Mouse (Mus musculus): ENCODE measurements around the gene Catsperd. TPM values are rescaled to one million over a fixed set of nuclear protein-coding genes. Genes with fewer than 3 reads are reported as not detected.

The Catsperd gene
- 1.2 TPM for polyA plus RNA-seq (2015; fragmentation: Illumina TruSeq; extraction: RNeasy Lipid Tissue Mini Kit (QIAGEN cat#74804); ENCODE audit: insufficient read depth, low read depth, low replicate concordance)

GRCm38 (mm10) chr17:56627530-56628277 lies at the start of gene Catsperd:
Gene Catsperd, plus strand, starts transcription at chr17:56628143.

GRCm38 (mm10) chr17:56584257-56585130 lies 43.4 kb upstream of the Catsperd start, which contains the start of the genes Safb2 and Safb:
Gene Safb2, minus strand, starts transcription at chr17:56584585.
Gene Safb, plus strand, starts transcription at chr17:56584825.

GRCm38 (mm10) chr17:56609452-56610171 lies 18.3 kb upstream of the Catsperd start, which contains the start of gene 2410015M20Rik:
Gene 2410015M20Rik, minus strand, starts transcription at chr17:56609771.

GRCm38 (mm10) chr17:56613236-56613844 lies 14.6 kb upstream of the Catsperd start, which contains the start of gene Rpl36:
Gene Rpl36, plus strand, starts transcription at chr17:56613416.

GRCm38 (mm10) chr17:56626754-56627470 lies 1.0 kb upstream of the Catsperd start, which contains the start of gene Lonp1:
Gene Lonp1, minus strand, starts transcription at chr17:56626887.

GRCm38 (mm10) chr17:56672941-56673646 lies 45.2 kb downstream of the Catsperd start, which contains the start of gene Ranbp3:
Gene Ranbp3, plus strand, starts transcription at chr17:56673294.

Other genes starting within 250 kb of the Catsperd start
- 11.7 TPM for gene Ptprs, start 151.7 kb upstream of the Catsperd start, polyA plus RNA-seq (2015; fragmentation: Illumina TruSeq; extraction: RNeasy Lipid Tissue Mini Kit (QIAGEN cat#74804); ENCODE audit: insufficient read depth, low read depth, low replicate concordance)
- gene Znrf4, start 115.7 kb upstream of the Catsperd start, polyA plus RNA-seq (2015; fragmentation: Illumina TruSeq; extraction: RNeasy Lipid Tissue Mini Kit (QIAGEN cat#74804); ENCODE audit: insufficient read depth, low read depth, low replicate concordance) = not detected
- gene Gm20219, start 73.8 kb upstream of the Catsperd start, polyA plus RNA-seq (2015; fragmentation: Illumina TruSeq; extraction: RNeasy Lipid Tissue Mini Kit (QIAGEN cat#74804); ENCODE audit: insufficient read depth, low read depth, low replicate concordance) = 1.6 TPM
- 77.0 TPM for gene Safb2, start 43.6 kb upstream of the Catsperd start, polyA plus RNA-seq (2015; fragmentation: Illumina TruSeq; extraction: RNeasy Lipid Tissue Mini Kit (QIAGEN cat#74804); ENCODE audit: insufficient read depth, low read depth, low replicate concordance)
- gene Safb, start 43.3 kb upstream of the Catsperd start, polyA plus RNA-seq (2015; fragmentation: Illumina TruSeq; extraction: RNeasy Lipid Tissue Mini Kit (QIAGEN cat#74804); ENCODE audit: insufficient read depth, low read depth, low replicate concordance) = 55.8 TPM
- 41.6 TPM for gene 2410015M20Rik, start 18.4 kb upstream of the Catsperd start, polyA plus RNA-seq (2015; fragmentation: Illumina TruSeq; extraction: RNeasy Lipid Tissue Mini Kit (QIAGEN cat#74804); ENCODE audit: insufficient read depth, low read depth, low replicate concordance)
- gene Rpl36, start 14.7 kb upstream of the Catsperd start, polyA plus RNA-seq (2015; fragmentation: Illumina TruSeq; extraction: RNeasy Lipid Tissue Mini Kit (QIAGEN cat#74804); ENCODE audit: insufficient read depth, low read depth, low replicate concordance) = 608 TPM
- gene Lonp1, start 1.3 kb upstream of the Catsperd start, polyA plus RNA-seq (2015; fragmentation: Illumina TruSeq; extraction: RNeasy Lipid Tissue Mini Kit (QIAGEN cat#74804); ENCODE audit: insufficient read depth, low read depth, low replicate concordance) = 10.3 TPM
- 21.7 TPM for gene Ranbp3, start 45.2 kb downstream of the Catsperd start, polyA plus RNA-seq (2015; fragmentation: Illumina TruSeq; extraction: RNeasy Lipid Tissue Mini Kit (QIAGEN cat#74804); ENCODE audit: insufficient read depth, low read depth, low replicate concordance)
- 59.4 TPM for gene Ndufa11, start 89.6 kb downstream of the Catsperd start, polyA plus RNA-seq (2015; fragmentation: Illumina TruSeq; extraction: RNeasy Lipid Tissue Mini Kit (QIAGEN cat#74804); ENCODE audit: insufficient read depth, low read depth, low replicate concordance)
- 9.3 TPM for gene Vmac, start 89.9 kb downstream of the Catsperd start, polyA plus RNA-seq (2015; fragmentation: Illumina TruSeq; extraction: RNeasy Lipid Tissue Mini Kit (QIAGEN cat#74804); ENCODE audit: insufficient read depth, low read depth, low replicate concordance)
- gene Nrtn, start 129.4 kb downstream of the Catsperd start, polyA plus RNA-seq (2015; fragmentation: Illumina TruSeq; extraction: RNeasy Lipid Tissue Mini Kit (QIAGEN cat#74804); ENCODE audit: insufficient read depth, low read depth, low replicate concordance) = 3.2 TPM
- gene Dus3l, start 136.6 kb downstream of the Catsperd start, polyA plus RNA-seq (2015; fragmentation: Illumina TruSeq; extraction: RNeasy Lipid Tissue Mini Kit (QIAGEN cat#74804); ENCODE audit: insufficient read depth, low read depth, low replicate concordance) = 13.9 TPM
- gene Prr22, start 142.1 kb downstream of the Catsperd start, polyA plus RNA-seq (2015; fragmentation: Illumina TruSeq; extraction: RNeasy Lipid Tissue Mini Kit (QIAGEN cat#74804); ENCODE audit: insufficient read depth, low read depth, low replicate concordance) = not detected
- gene Rfx2, start 202.9 kb downstream of the Catsperd start, polyA plus RNA-seq (2015; fragmentation: Illumina TruSeq; extraction: RNeasy Lipid Tissue Mini Kit (QIAGEN cat#74804); ENCODE audit: insufficient read depth, low read depth, low replicate concordance) = 2.0 TPM
- not detected for gene Acsbg2, start 246.3 kb downstream of the Catsperd start, polyA plus RNA-seq (2015; fragmentation: Illumina TruSeq; extraction: RNeasy Lipid Tissue Mini Kit (QIAGEN cat#74804); ENCODE audit: insufficient read depth, low read depth, low replicate concordance)
- not detected for gene 1700061G19Rik, start 247.3 kb downstream of the Catsperd start, polyA plus RNA-seq (2015; fragmentation: Illumina TruSeq; extraction: RNeasy Lipid Tissue Mini Kit (QIAGEN cat#74804); ENCODE audit: insufficient read depth, low read depth, low replicate concordance)